Mouse (Mus musculus) heart, adult 2 months (tissue): ENCODE measurements around the gene Aak1. TPM values are rescaled to one million over a fixed set of nuclear protein-coding genes. Genes with fewer than 3 reads are reported as not detected.

Experiments used
- DNase-seq, 2 experiments: peaks; one replicate each; pipeline ENCODE4 v3.0.0; 2021
- H3K27ac ChIP-seq: fragments of 200-600 bp; 2 replicates; pipeline ENCODE4 v1.8.1; 2022
- H3K27me3 ChIP-seq: fragments of 200-500 bp; 2 replicates; pipeline ENCODE4 v1.6.1; 2012; ENCODE audit warnings: mild to moderate bottlenecking, low read length, inconsistent platforms, mixed read lengths; ENCODE audit not compliant: control insufficient read depth, insufficient read depth
- H3K36me3 ChIP-seq: fragments of 200-500 bp; 2 replicates; pipeline ENCODE4 v1.6.1; 2012; ENCODE audit warnings: low read length, inconsistent platforms; ENCODE audit not compliant: control insufficient read depth, insufficient read depth
- H3K4me1 ChIP-seq: fragments of 200-500 bp; 2 replicates; pipeline ENCODE4 v1.6.1; 2011; ENCODE audit warnings: low read length; ENCODE audit not compliant: control insufficient read depth, insufficient read depth
- H3K4me3 ChIP-seq: fragments of 200-600 bp; 2 replicates; pipeline ENCODE4 v1.8.1; 2022
- H3K79me2 ChIP-seq: fragments of 200-500 bp; replicated peaks from 2 replicates; pipeline ENCODE4 v1.6.1; 2012; ENCODE audit warnings: mild to moderate bottlenecking, inconsistent platforms, low read length, moderate library complexity, mixed read lengths; ENCODE audit not compliant: control insufficient read depth, insufficient read depth
- H3K9ac ChIP-seq: fragments of 200-500 bp; 2 replicates; pipeline ENCODE4 v1.6.1; 2012; ENCODE audit warnings: low read depth, mild to moderate bottlenecking, control low read depth, inconsistent platforms, low read length, mixed read lengths
- CTCF ChIP-seq: fragments of 200-600 bp; IDR thresholded peaks from 2 replicates; pipeline ENCODE4 v1.8.1; 2022; ENCODE audit warnings: antibody characterized with exemption, mild to moderate bottlenecking, moderate library complexity
- EP300 ChIP-seq: fragments of 200-500 bp; IDR thresholded peaks from 2 replicates; pipeline ENCODE4 v1.6.1; 2011; ENCODE audit warnings: low read depth, low read length, control low read depth; ENCODE audit not compliant: insufficient read depth
- POLR2A ChIP-seq: fragments of 200-500 bp; IDR thresholded peaks from 2 replicates; pipeline ENCODE4 v1.6.1; 2011; ENCODE audit warnings: mild to moderate bottlenecking, low read depth, low read length, control low read depth; ENCODE audit not compliant: insufficient read depth
- WGBS: fragments of 180-500 bp; shearing (Covaris S2); methylation state at CpG from one replicate; pipeline ENCODE4 v1.1.7; 2018; 5-methylcytosine and 5-hydroxymethylcytosine counted together
- intact Hi-C: fragments of 180-260 bp; cut with DNase I; formaldehyde crosslinking; loops from one replicate; pipeline ENCODE4 v1.15.1; 2025
- polyA plus RNA-seq: library from polyadenylated mRNA; depleted of rRNA; stranded (reverse); fragments of >200 nt; gene quantifications from 2 replicates; pipeline ENCODE4 v1.2.3, GENCODE M21; 2012
- total RNA-seq, 2 experiments: library from RNA; stranded (reverse); gene quantifications; 2 replicates each; pipeline ENCODE4 v1.2.3; 2021

The Aak1 gene
- total and polyA plus RNA-seq, 3 experiments: 20.5 to 85.5 (median 81.6) TPM

- Histone ChIP-seq H3K27me3 (no peaks in the 10 kb centered on the region), H3K79me2 (no peaks in the 10 kb centered on the region), H3K4me1 (no peaks in the 10 kb centered on the region; the same call in 1 of the 2 replicates), H3K9ac (no peak overlapping the region), H3K27ac (no peak overlapping the region), H3K4me3 (no peak overlapping the region), H3K36me3 (no peaks in the 10 kb centered on the region)
- no peak for DNase-seq
- TF ChIP-seq POLR2A (no peak), EP300 (no peak), CTCF (no peak)
- WGBS: 48% methylated on average over 7 of the region's 7 CpGs
- intact Hi-C loops: no loop called here
Observed at GRCm38 (mm10) chr6:86939797-86940196, 90.5 kb downstream of the Aak1 start.

DNA sequence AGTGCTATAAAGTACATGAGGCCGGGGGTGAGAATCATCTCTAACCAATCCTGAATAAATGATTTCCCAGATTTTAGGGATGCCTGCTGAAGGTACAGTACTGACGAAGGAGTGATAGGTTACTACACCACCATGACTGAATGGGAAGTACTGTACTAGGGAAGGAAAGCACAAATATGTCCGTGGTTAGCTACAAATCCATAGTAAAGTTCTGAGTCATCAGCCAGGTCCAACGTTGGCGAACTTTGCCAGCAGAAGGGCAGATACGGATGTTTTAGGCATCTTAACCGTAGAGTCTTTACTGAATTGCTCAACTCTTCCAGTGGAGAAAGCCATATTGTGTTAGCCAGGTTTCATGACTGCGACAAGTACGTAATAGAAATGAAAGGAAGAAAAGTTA, 91.6 kb downstream of the Aak1 start:
- Histone ChIP-seq H3K79me2 (no peaks in the 10 kb centered on the region), H3K9ac (no peak overlapping the region), H3K27me3 (no peaks in the 10 kb centered on the region), H3K36me3 (no peaks in the 10 kb centered on the region), H3K27ac (no peak overlapping the region), H3K4me1 (no peaks in the 10 kb centered on the region; the same call in 1 of the 2 replicates), H3K4me3 (no peak overlapping the region)
- TF ChIP-seq EP300 (no peak), CTCF (no peak), POLR2A (no peak)
- no peak for DNase-seq
- 96% methylated on average over 9 of the region's 9 CpGs for WGBS
- intact Hi-C loops: no loop called here

DNA sequence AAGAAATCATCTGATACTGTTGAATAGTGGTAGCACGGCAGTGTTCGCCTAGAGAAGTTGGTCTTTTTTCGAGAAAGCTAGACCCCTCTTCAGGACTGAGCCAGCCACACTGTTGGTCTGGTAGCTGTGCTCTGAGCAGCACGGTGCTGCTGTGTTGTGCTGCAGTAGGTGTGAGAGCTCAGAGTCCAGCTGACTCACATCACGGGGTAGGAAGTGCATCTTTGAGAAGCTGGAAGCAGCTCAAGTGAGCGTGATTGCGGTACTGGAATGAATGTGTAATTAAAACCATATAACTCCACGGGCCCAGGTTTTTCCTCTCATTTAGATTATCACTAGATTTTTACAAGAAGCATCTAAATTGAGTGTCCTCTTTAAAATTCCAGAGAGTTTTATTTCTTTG, 97.8 kb downstream of the Aak1 start:
- Histone ChIP-seq H3K79me2 (no peaks in the 10 kb centered on the region), H3K27ac (no peak overlapping the region), H3K4me1 (no peaks in the 10 kb centered on the region), H3K27me3 (no peaks in the 10 kb centered on the region), H3K4me3 (no peak overlapping the region), H3K9ac (no peak overlapping the region), H3K36me3 (no peaks in the 10 kb centered on the region)
- 79% methylated on average over 8 of the region's 8 CpGs for WGBS
- DNase-seq: no peak
- intact Hi-C loops: no loop called here
- no peak for TF ChIP-seq POLR2A
- TF ChIP-seq EP300: no peak
- TF ChIP-seq CTCF: no peak

- intact Hi-C loops: no loop called here
- no peak overlapping the region for H3K9ac ChIP-seq
- no peak for DNase-seq
- no peaks in the 10 kb centered on the region for H3K36me3 ChIP-seq
- TF ChIP-seq EP300 (no peak), POLR2A (no peak), CTCF (no peak)
- no peaks in the 10 kb centered on the region for H3K4me1 ChIP-seq
- H3K27ac ChIP-seq: no peak overlapping the region
- no peaks in the 10 kb centered on the region for H3K79me2 ChIP-seq
- 92% methylated on average over 2 of the region's 2 CpGs for WGBS
- no peaks in the 10 kb centered on the region for H3K27me3 ChIP-seq
- no peak overlapping the region for H3K4me3 ChIP-seq
Observed at GRCm38 (mm10) chr6:86948746-86949145, 99.4 kb downstream of the Aak1 start.

DNA sequence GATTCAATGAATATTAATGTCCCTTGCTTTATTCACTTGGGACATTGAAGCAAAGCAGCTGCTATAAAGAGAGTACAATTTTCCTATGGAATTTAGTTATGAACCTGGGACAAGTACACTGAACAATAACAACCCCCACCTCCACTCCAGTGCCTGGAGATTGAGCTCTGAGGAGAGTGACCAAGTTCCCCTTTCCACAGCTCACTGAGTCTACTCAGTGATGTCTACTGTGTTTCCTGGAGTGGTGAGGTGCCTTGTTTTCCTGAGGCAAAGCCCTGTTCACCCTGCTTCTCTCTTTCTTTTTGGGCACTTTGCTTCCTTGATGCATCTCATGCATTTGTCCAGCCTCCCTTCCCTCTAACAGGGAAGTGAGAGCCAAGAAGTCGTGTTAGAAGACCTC, 100.8 kb downstream of the Aak1 start:
- H3K9ac ChIP-seq: no peak overlapping the region
- intact Hi-C loops: no loop called here
- H3K27ac ChIP-seq: no peak overlapping the region
- H3K4me1 ChIP-seq: no peaks in the 10 kb centered on the region
- H3K4me3 ChIP-seq: no peak overlapping the region
- 65% methylated on average over 1 of the region's 1 CpGs for WGBS
- H3K27me3 ChIP-seq: no peaks in the 10 kb centered on the region
- H3K36me3 ChIP-seq: no peaks in the 10 kb centered on the region
- no peaks in the 10 kb centered on the region for H3K79me2 ChIP-seq
- TF ChIP-seq CTCF (no peak), POLR2A (no peak), EP300 (no peak)
- no peak for DNase-seq

DNA sequence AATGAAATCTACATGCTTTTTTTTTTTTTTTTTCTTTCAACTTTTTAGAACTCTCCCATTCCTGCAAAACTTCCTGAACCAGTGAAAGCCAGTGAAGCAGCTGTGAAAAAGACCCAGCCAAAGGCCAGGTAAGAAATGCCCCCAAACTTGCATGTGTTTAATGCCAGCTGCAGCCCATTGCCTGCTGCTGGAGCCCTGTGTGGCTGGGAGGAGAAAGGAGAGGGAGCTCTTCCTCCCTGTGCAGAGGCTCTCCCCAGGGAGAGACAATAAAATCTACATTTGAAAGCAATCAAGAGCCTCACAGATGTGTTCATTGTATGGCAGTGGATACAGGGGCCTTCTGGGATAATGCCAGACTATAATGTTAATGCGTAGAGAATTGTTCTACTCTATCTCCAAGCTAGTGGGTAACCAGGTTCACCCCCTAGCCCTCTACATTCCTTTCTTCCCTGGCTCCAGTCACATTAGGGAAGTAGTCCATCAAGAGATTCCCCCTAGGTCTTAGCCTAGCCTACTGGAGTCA, 101.5 kb downstream of the Aak1 start:
- peaks cover 4% of the 10 kb centered on the region for H3K36me3 ChIP-seq
- H3K4me3 ChIP-seq: no peak overlapping the region
- no peak overlapping the region for H3K9ac ChIP-seq
- no peaks in the 10 kb centered on the region for H3K27me3 ChIP-seq
- intact Hi-C loops: no loop called here
- no peak overlapping the region for H3K27ac ChIP-seq
- 94% methylated on average over 1 of the region's 1 CpGs for WGBS
- no peak for DNase-seq
- no peaks in the 10 kb centered on the region for H3K4me1 ChIP-seq
- H3K79me2 ChIP-seq: no peaks in the 10 kb centered on the region
- no peak for TF ChIP-seq CTCF
